Comparison of ENCODE assay signal across 10 mouse cellular contexts in the genomic region with DNA sequence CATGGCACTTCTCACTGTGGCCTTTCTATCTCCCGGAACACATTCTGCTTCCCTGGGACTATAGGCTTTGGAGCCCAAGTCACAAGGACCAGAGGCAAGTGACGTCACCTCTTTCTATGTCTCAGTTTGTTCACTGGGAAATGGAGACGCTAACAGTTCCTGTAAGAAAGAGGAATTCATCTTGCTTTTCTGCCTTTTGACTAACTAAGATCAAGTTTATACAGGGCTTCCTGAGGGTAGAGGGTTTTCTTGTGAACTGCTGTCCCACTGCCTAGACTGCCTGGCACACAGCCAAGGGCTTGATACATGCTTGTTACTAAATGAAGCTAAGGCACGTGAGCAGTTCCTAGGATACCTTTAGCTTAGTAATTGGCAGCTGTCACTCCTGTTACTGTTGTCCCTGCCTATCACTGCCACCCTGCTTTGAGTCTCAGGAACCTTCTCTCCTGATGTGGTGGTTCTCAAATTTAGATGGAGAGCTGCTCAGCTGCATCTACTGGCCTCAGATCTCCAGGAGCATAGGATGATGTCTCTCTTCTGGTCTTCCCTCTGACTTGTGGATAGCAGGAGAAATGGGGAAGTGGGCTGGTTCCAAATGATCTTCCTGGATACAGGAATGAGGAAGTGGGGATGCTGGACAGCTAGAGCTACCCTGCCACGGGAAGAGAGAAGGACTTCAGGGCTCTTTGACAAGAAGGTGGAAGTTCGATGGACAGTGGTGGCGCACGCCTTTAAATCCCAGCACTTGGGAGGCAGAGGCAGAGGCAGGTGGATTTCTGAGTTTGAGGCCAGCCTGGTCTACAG. TPM values are rescaled to one million over a fixed set of nuclear protein-coding genes. Genes with fewer than 3 reads are reported as not detected.
DNase-seq lines count a peak whose midpoint lies in the region; ATAC-seq lines count a peak whose summit lies in the region.
"Had no signal": no experiment of that assay in that cellular context is flagged by ENCODE, and none has a peak within 500 bp of the region (broad histone marks: within the 10 kb centered on the region; RNA-seq: fewer than 3 reads in every experiment).

No protein-coding gene starts in this region.

- no peak overlapping the region for H3K27ac ChIP-seq in kidney, embryonic 16.5 days (ENCODE audit: low read length)
- peak overlapping the region; percentile 87 for H3K27ac ChIP-seq in heart, embryonic 12.5 days (ENCODE audit: poor library complexity, severe bottlenecking)
- H3K27ac ChIP-seq in forebrain, embryonic 15.5 days (replicated peaks): no peak overlapping the region
- H3K27ac ChIP-seq: hindbrain, embryonic 15.5 days had no signal

- no peak for ATAC-seq in kidney, embryonic 16.5 days (ENCODE audit: low FRiP score, low TSS enrichment)
- ATAC-seq in heart, embryonic 12.5 days (ENCODE audit: insufficient number of reproducible peaks, low FRiP score): no peak
- ATAC-seq in forebrain, embryonic 15.5 days (replicated peaks): no peak

- H3K36me3 ChIP-seq in kidney, embryonic 16.5 days (ENCODE audit: insufficient read depth, low read length): peaks cover 4% of the 10 kb centered on the region; the same call in 1 of the 2 replicates
- H3K36me3 ChIP-seq in heart, embryonic 12.5 days: peaks cover 20% of the 10 kb centered on the region
- H3K36me3 ChIP-seq in forebrain, embryonic 15.5 days: no peaks in the 10 kb centered on the region; the same call in 1 of the 2 replicates

- H3K4me3 ChIP-seq in kidney, embryonic 16.5 days (ENCODE audit: low read length): no peak overlapping the region
- H3K4me3 ChIP-seq in heart, embryonic 12.5 days: no peak overlapping the region
- H3K4me3 ChIP-seq in forebrain, embryonic 15.5 days: no peak overlapping the region
- H3K4me3 ChIP-seq: hindbrain, embryonic 15.5 days had no signal

- 68% methylated on average over 8 of the region's 8 CpGs for WGBS in kidney, embryonic 16.5 days
- WGBS in heart, embryonic 12.5 days: 48% methylated on average over 8 of the region's 8 CpGs
- 69% methylated on average over 8 of the region's 8 CpGs for WGBS in forebrain, embryonic 15.5 days

- H3K4me2 ChIP-seq in kidney, embryonic 16.5 days (replicated peaks; ENCODE audit: low read depth, low read length): no peak overlapping the region
- peak overlapping the region; percentile 28 for H3K4me2 ChIP-seq in heart, embryonic 12.5 days
- H3K4me2 ChIP-seq in forebrain, embryonic 15.5 days (replicated peaks): no peak overlapping the region
- H3K4me2 ChIP-seq: hindbrain, embryonic 15.5 days had no signal

- no peak for DNase-seq in kidney, adult 8-10 months
- peak; percentile 53 to 63 for DNase-seq in adrenal gland, postnatal 36 days
- peak; percentile 62 for DNase-seq in lung, postnatal 14 days
- no peak for DNase-seq in T-cell, adult 2 months (ENCODE audit: low spot score)
- no peak for DNase-seq in Muller cell, postnatal 12 days (ENCODE audit: inconsistent ontology term)

- H3K4me1 ChIP-seq in kidney, embryonic 16.5 days (ENCODE audit: insufficient read depth, low read length): peaks cover 42% of the 10 kb centered on the region
- peaks cover 52% of the 10 kb centered on the region for H3K4me1 ChIP-seq in heart, embryonic 12.5 days (replicated peaks)
- H3K4me1 ChIP-seq in forebrain, embryonic 15.5 days: peaks cover 18% of the 10 kb centered on the region

- H3K27me3 ChIP-seq in kidney, embryonic 16.5 days (ENCODE audit: insufficient read depth, low read length): no peaks in the 10 kb centered on the region
- H3K27me3 ChIP-seq in heart, embryonic 12.5 days (replicated peaks): no peaks in the 10 kb centered on the region
- no peaks in the 10 kb centered on the region for H3K27me3 ChIP-seq in forebrain, embryonic 15.5 days
- H3K27me3 ChIP-seq: hindbrain, embryonic 15.5 days had no signal

- peak overlapping the region; percentile 9; the same call in 1 of the 2 replicates for H3K9ac ChIP-seq in kidney, embryonic 16.5 days (replicated peaks; ENCODE audit: low read length)
- no peak overlapping the region for H3K9ac ChIP-seq in heart, embryonic 12.5 days
- H3K9ac ChIP-seq in forebrain, embryonic 15.5 days (replicated peaks): no peak overlapping the region
- H3K9ac ChIP-seq: hindbrain, embryonic 15.5 days had no signal

- H3K9me3 ChIP-seq in kidney, embryonic 16.5 days (ENCODE audit: low read length): no peaks in the 10 kb centered on the region
- no peaks in the 10 kb centered on the region for H3K9me3 ChIP-seq in heart, embryonic 12.5 days (replicated peaks)
- H3K9me3 ChIP-seq in forebrain, embryonic 15.5 days: no peaks in the 10 kb centered on the region
- H3K9me3 ChIP-seq: hindbrain, embryonic 15.5 days had no signal

RNA-seq across cellular contexts. Expression of a gene that starts 4.2 kb away (rescaled TPM):
- 18.7 and 19.4 TPM in 2 replicates for polyA plus RNA-seq in kidney, embryonic 16.5 days (2015; fragmentation: Nextera tagmentation; extraction: Ambion mirVana)
- total RNA-seq in adrenal gland, postnatal 36 days (2021): 10 to 100 TPM; 56.6 to 71.5 TPM
- polyA plus RNA-seq in heart, embryonic 12.5 days (2016; fragmentation: Nextera tagmentation; extraction: Ambion mirVana): 14.0 and 14.9 TPM in 2 replicates
- 5.1 and 5.2 TPM in 2 replicates for polyA plus RNA-seq in forebrain, embryonic 15.5 days (2015; fragmentation: Nextera tagmentation; extraction: Ambion mirVana)

RNA-seq across cellular contexts. Expression of a gene that starts 11.4 kb away (rescaled TPM):
- polyA plus RNA-seq in kidney, embryonic 16.5 days (2015; fragmentation: Nextera tagmentation; extraction: Ambion mirVana): 15.5 and 16.9 TPM in 2 replicates
- under 1 TPM; 0.46 to 0.92 TPM for total RNA-seq in adrenal gland, postnatal 36 days (2021)
- 12.4 and 14.4 TPM in 2 replicates for polyA plus RNA-seq in heart, embryonic 12.5 days (2016; fragmentation: Nextera tagmentation; extraction: Ambion mirVana)
- 11.8 and 12.4 TPM in 2 replicates for polyA plus RNA-seq in forebrain, embryonic 15.5 days (2015; fragmentation: Nextera tagmentation; extraction: Ambion mirVana)
- total RNA-seq: neutrophil, adult 5-6 weeks had no signal

RNA-seq across cellular contexts. Expression of a gene that starts 53.9 kb away (rescaled TPM):
- 34.4 and 36.3 TPM in 2 replicates for polyA plus RNA-seq in kidney, embryonic 16.5 days (2015; fragmentation: Nextera tagmentation; extraction: Ambion mirVana)
- 10 to 100 TPM; 51.1 to 67.3 TPM for total RNA-seq in adrenal gland, postnatal 36 days (2021)
- polyA plus RNA-seq in heart, embryonic 12.5 days (2016; fragmentation: Nextera tagmentation; extraction: Ambion mirVana): 132 and 135 TPM in 2 replicates
- 3.3 and 3.6 TPM in 2 replicates for polyA plus RNA-seq in forebrain, embryonic 15.5 days (2015; fragmentation: Nextera tagmentation; extraction: Ambion mirVana)

RNA-seq across cellular contexts. Expression of a gene that starts 55.6 kb away (rescaled TPM):
- polyA plus RNA-seq in kidney, embryonic 16.5 days (2015; fragmentation: Nextera tagmentation; extraction: Ambion mirVana): not detected in 2 replicates
- 1 to 10 TPM; 2.0 to 3.4 TPM for total RNA-seq in adrenal gland, postnatal 36 days (2021)
- not detected in 2 replicates for polyA plus RNA-seq in heart, embryonic 12.5 days (2016; fragmentation: Nextera tagmentation; extraction: Ambion mirVana)
- polyA plus RNA-seq in forebrain, embryonic 15.5 days (2015; fragmentation: Nextera tagmentation; extraction: Ambion mirVana): 0.23 and 0.26 TPM in 2 replicates

Comparison
In these comparisons a context has a peak if more than half of its experiments do, and no peak if none do; other contexts are left out.
1. DNase-seq: peak in adrenal gland, postnatal 36 days (2 of 2) and lung, postnatal 14 days (single experiment); none in kidney, adult 8-10 months (0 of 2), T-cell, adult 2 months (single experiment) and Muller cell, postnatal 12 days (single experiment).